Mouse (Mus musculus) liver, postnatal 0 days (tissue): ENCODE measurements around the gene Zfp968. TPM values are rescaled to one million over a fixed set of nuclear protein-coding genes. Genes with fewer than 3 reads are reported as not detected.
"Not testable (repeated sequence)": the region's sequence is repeated elsewhere in the genome, so short reads cannot be mapped to it uniquely, and the experiment has no call there.

ENCODE experiments used
- ATAC-seq: fragments of 200-750 bp; cut with Nextera tagmentation; 2 replicates; pipeline ENCODE4 v1.8.0; 2017; ENCODE audit warnings: mild to moderate bottlenecking, moderate library complexity
- DNase-seq: peaks from one replicate; pipeline ENCODE4 v3.0.0-alpha.2; 2016
- H3K27ac ChIP-seq: fragments of 300-500 bp; sonication (generic); 2 replicates; pipeline ENCODE4 v1.5.1; 2014; ENCODE audit warnings: antibody characterized with exemption, moderate library complexity, mild to moderate bottlenecking, low read depth
- H3K27me3 ChIP-seq: fragments of 300-500 bp; sonication (generic); 2 replicates; pipeline ENCODE4 v1.6.1; 2014; ENCODE audit warnings: low read length, control low read depth, mixed read lengths; ENCODE audit not compliant: insufficient read depth
- H3K36me3 ChIP-seq: fragments of 300-500 bp; sonication (generic); replicated peaks from 2 replicates; pipeline ENCODE4 v1.6.1; 2014; ENCODE audit warnings: mild to moderate bottlenecking, control low read depth, low read length, moderate library complexity, mixed read lengths; ENCODE audit not compliant: insufficient read depth
- H3K4me1 ChIP-seq: fragments of 300-500 bp; sonication (generic); 2 replicates; pipeline ENCODE4 v1.6.1; 2014; ENCODE audit warnings: antibody characterized with exemption, mild to moderate bottlenecking, control low read depth; ENCODE audit not compliant: insufficient read depth
- H3K4me2 ChIP-seq: fragments of 300-500 bp; sonication (generic); 2 replicates; pipeline ENCODE4 v1.6.1; 2014; ENCODE audit warnings: low read depth, mild to moderate bottlenecking, low read length, moderate library complexity, mixed read lengths
- H3K4me3 ChIP-seq: fragments of 300-500 bp; sonication (generic); 2 replicates; pipeline ENCODE4 v1.5.1; 2014; ENCODE audit warnings: low read depth, low read length
- H3K9ac ChIP-seq: fragments of 300-500 bp; sonication (generic); replicated peaks from 2 replicates; pipeline ENCODE4 v1.6.1; 2014; ENCODE audit warnings: mild to moderate bottlenecking, moderate library complexity
- H3K9me3 ChIP-seq: fragments of 300-500 bp; sonication (generic); 2 replicates; pipeline ENCODE4 v1.6.1; 2016; ENCODE audit warnings: mild to moderate bottlenecking, control low read depth, low read length, mixed read lengths
- WGBS: fragments of 180-500 bp; shearing (Covaris S2); extraction: QIAGEN DNeasy Blood & Tissue Kit; methylation state at CpG from one replicate; pipeline ENCODE4 v1.1.7; 2014; ENCODE audit not compliant: insufficient replicate concordance; 5-methylcytosine and 5-hydroxymethylcytosine counted together
- polyA plus RNA-seq: library from polyadenylated mRNA; unstranded; fragments of >200 nt; fragmentation: Nextera tagmentation; extraction: Ambion mirVana; gene quantifications from 2 replicates; pipeline ENCODE4 v1.2.1, GENCODE M21; 2015

Gene Zfp968
- 1.2 and 1.8 TPM in 2 replicates for polyA plus RNA-seq

- H3K36me3 ChIP-seq, DNase-seq, ATAC-seq, H3K4me1 ChIP-seq, H3K27me3 ChIP-seq, H3K4me2 ChIP-seq, H3K4me3 ChIP-seq, H3K9me3 ChIP-seq, H3K9ac ChIP-seq, H3K27ac ChIP-seq: not testable (repeated sequence)
- no CpG with 5 or more reads among the region's 6 CpGs for WGBS
Measured at GRCm38 (mm10) chr2:175372136-175372535, at the start of gene Zfp968. TSS of gene Zfp968 (plus strand) at chr2:175372436.

GRCm38 (mm10) chr2:175338097-175338496 lies 34.1 kb upstream of the Zfp968 start, which contains the start of gene Gm4631:
TSS of gene Gm4631 (minus strand) at chr2:175338197.
- not testable (repeated sequence) for H3K9me3 ChIP-seq, ATAC-seq, H3K4me2 ChIP-seq, H3K27me3 ChIP-seq, H3K27ac ChIP-seq, H3K4me3 ChIP-seq, H3K9ac ChIP-seq, H3K4me1 ChIP-seq, DNase-seq, H3K36me3 ChIP-seq
- no CpG with 5 or more reads among the region's 8 CpGs for WGBS

Other genes starting within 250 kb of the Zfp968 start
- 1.2 and 2.4 TPM in 2 replicates for gene Gm14399, start 230.4 kb upstream of the Zfp968 start, polyA plus RNA-seq
- gene Gm14443, start 196.6 kb upstream of the Zfp968 start, polyA plus RNA-seq: 0.08 TPM in 1 of 2 replicates, not detected in the other
- gene Gm14391, start 165.5 kb upstream of the Zfp968 start, polyA plus RNA-seq: 0.22 and 1.4 TPM in 2 replicates
- not detected in 2 replicates for gene Gm14440, start 97.3 kb upstream of the Zfp968 start, polyA plus RNA-seq
- 2.5 and 2.8 TPM in 2 replicates for gene Gm4631, start 34.2 kb upstream of the Zfp968 start, polyA plus RNA-seq
- 2.5 and 3.7 TPM in 2 replicates for gene Gm4724, start 63.4 kb downstream of the Zfp968 start, polyA plus RNA-seq
- gene Zfp965, start 97.5 kb downstream of the Zfp968 start, polyA plus RNA-seq: 1.6 and 1.8 TPM in 2 replicates